Mouse (Mus musculus): ENCODE measurements around the gene Tle2. TPM values are rescaled to one million over a fixed set of nuclear protein-coding genes. Genes with fewer than 3 reads are reported as not detected.

The Tle2 gene
- polyA plus RNA-seq, 1 experiment from 2014 or later: 30.8 TPM

DNA sequence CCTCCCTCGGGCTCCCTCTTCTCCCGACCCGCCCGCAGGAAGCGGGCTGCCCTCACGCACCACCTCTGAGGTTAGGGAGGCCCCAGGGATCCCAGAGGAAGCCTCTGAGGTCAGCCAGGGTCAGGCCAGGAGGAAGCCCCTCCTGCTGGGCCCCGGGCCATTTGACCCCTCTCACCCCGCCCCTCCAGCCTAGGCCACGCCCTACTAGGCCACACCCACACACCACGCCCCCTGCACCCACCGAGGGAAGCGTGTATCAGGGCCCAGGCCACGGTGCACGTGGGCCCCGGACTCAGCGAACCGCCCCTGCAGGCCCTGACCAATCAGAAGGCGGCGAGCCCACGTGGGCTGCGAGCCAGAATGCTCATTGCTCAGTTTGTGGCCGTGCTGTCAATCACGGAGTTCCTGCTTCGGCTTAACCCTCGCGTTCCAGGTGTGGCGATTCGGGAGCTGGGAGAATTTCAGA lies 26.4 kb downstream of the Tle2 start, which contains the start of gene Tle6:
TSS of gene Tle6 (minus strand) at position 336 of the 466 bp plus-strand sequence.
- Histone ChIP-seq H3K4me1 (replicated peaks; ENCODE audit: insufficient read depth, low read length) (peaks cover 41% of the 10 kb centered on the region), H3K36me3 (ENCODE audit: insufficient read depth, low read length) (no peaks in the 10 kb centered on the region), H3K9ac (ENCODE audit: low read depth, low read length) (0 out of 2 replicates have a peak within 1 kb of the TSS, but pooled peaks have one; percentile 14), H3K9me3 (replicated peaks; ENCODE audit: low read length) (no peaks in the 10 kb centered on the region), H3K4me2 (ENCODE audit: low read length) (peak within 1 kb of the TSS; percentile 50), H3K27me3 (ENCODE audit: insufficient read depth, low read length) (no peaks in the 10 kb centered on the region), H3K27ac (peak within 1 kb of the TSS; percentile 36; the same call in 1 of the 2 replicates), H3K4me3 (replicated peaks; ENCODE audit: low read depth, low read length) (peak within 1 kb of the TSS; percentile 9; the same call in 1 of the 2 replicates)
- DNase-seq (ENCODE audit: low spot score) (peak; percentile 95), ATAC-seq (replicated peaks; ENCODE audit: low FRiP score, low read depth) (peak; percentile 85)
- no peak for TF ChIP-seq CTCF (IDR thresholded peaks at IDR 0.05; ENCODE audit: low read depth)
- 1% methylated on average over 28 of the region's 28 CpGs for WGBS

DNA sequence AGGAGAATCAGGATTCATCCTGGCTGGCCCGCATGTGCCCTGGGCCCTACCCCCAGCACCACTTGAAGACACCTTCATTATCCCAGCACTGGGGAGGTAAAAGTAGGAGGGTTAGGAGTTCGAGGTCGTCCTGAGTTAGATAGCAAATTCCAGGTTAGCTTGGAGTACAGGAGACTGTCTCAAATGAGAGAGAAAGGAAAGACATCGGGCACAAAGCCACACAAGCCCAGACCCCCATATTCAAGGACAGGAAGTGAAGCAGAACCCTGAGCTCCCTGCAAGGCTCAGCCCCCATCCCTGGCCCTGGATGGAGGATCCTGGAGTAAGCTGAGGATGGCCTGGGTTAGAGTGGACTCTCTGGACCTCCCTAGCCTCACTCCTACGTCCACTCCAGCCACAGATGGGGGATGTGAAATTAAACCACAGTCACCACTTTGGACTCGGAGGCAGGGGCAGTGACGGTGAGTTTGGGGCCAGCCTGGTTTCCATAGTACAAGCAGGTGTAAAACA lies 27.1 kb downstream of the Tle2 start:
- no peaks in the 10 kb centered on the region for H3K9me3 ChIP-seq (replicated peaks; ENCODE audit: low read length)
- no peak overlapping the region for H3K27ac ChIP-seq
- H3K4me3 ChIP-seq (replicated peaks; ENCODE audit: low read depth, low read length): peak overlapping the region; percentile 9; the same call in 1 of the 2 replicates
- peak overlapping the region; percentile 50 for H3K4me2 ChIP-seq (ENCODE audit: low read length)
- H3K27me3 ChIP-seq (ENCODE audit: insufficient read depth, low read length): no peaks in the 10 kb centered on the region
- 18% methylated on average over 7 of the region's 7 CpGs for WGBS
- ATAC-seq (replicated peaks; ENCODE audit: low FRiP score, low read depth) (no peak), DNase-seq (ENCODE audit: low spot score) (no peak)
- TF ChIP-seq CTCF (IDR thresholded peaks at IDR 0.05; ENCODE audit: low read depth): no peak
- peaks cover 35% of the 10 kb centered on the region for H3K4me1 ChIP-seq (replicated peaks; ENCODE audit: insufficient read depth, low read length)
- 0 out of 2 replicates have a peak overlapping the region, but pooled peaks have one; percentile 14 for H3K9ac ChIP-seq (ENCODE audit: low read depth, low read length)
- H3K36me3 ChIP-seq (ENCODE audit: insufficient read depth, low read length): no peaks in the 10 kb centered on the region

DNA sequence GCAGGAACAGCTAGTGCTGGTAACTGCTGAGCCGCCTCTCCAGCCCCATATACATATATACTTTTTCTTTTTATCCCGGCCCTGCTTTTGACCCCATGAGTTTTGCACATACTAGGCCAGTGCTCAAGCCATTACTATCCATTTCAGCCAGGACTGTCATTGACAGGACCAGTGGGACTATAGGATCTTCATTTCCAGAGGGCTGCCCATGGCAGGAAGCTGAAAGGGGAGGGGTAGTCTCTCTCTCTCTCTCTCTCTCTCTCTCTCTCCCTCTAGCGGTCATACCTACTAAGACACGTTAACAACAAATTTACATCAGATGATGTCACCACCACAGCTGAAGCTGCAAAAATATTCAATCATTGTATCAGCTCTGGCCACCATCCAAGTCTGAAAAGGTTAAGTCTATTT lies 28.4 kb downstream of the Tle2 start:
- no peak overlapping the region for H3K4me3 ChIP-seq (replicated peaks; ENCODE audit: low read depth, low read length)
- no peaks in the 10 kb centered on the region for H3K9me3 ChIP-seq (replicated peaks; ENCODE audit: low read length)
- ATAC-seq (replicated peaks; ENCODE audit: low FRiP score, low read depth) (no peak), DNase-seq (ENCODE audit: low spot score) (peak; percentile 95)
- 22% methylated on average over 4 of the region's 4 CpGs for WGBS
- no peaks in the 10 kb centered on the region for H3K27me3 ChIP-seq (ENCODE audit: insufficient read depth, low read length)
- H3K36me3 ChIP-seq (ENCODE audit: insufficient read depth, low read length): no peaks in the 10 kb centered on the region
- no peak overlapping the region for H3K27ac ChIP-seq
- peaks cover 22% of the 10 kb centered on the region for H3K4me1 ChIP-seq (replicated peaks; ENCODE audit: insufficient read depth, low read length)
- no peak overlapping the region for H3K4me2 ChIP-seq (ENCODE audit: low read length)
- TF ChIP-seq CTCF (IDR thresholded peaks at IDR 0.05; ENCODE audit: low read depth): peak; percentile 77
- H3K9ac ChIP-seq (ENCODE audit: low read depth, low read length): no peak overlapping the region

DNA sequence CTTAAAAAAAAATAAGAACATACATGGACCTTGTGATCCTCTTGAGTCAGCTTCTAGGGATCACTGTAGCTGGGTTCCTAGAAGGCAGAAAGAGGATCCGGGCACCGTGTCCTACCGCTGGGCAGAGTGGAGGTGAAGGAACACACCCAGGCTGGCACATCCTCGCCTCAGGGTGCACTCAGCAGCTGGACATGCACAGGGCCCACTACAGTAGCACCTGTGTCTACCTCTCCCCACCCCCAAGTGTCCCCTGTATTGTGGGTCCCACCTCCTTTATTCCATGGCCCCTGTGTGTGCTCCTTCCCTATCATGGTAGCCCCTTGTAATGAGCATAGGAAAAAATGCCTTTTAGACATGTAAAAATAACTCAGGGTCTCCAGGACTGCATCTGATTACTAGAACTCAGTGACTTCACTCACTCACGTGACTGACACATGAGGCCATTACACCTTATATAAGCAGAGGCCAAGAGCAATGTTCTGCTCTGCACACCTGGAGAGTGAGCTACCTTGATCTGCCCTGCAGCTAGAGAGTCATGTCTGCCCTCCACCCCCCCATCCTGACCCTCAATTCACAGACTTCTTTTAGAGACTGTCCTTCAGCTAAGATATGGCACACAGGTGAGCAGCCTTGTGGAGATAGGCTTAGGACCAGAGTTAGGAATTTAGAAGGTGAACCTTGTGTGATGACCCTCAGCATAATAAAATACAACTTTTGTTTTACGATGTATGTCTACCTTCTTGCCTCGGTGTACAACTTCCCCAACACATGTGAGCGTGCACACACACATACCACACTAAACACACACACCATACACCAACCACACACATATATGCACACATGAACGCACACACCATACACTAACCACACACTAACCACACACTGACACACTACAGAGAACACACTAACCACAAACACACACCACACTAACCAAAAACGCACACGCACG lies 29.9 kb downstream of the Tle2 start:
- no peaks in the 10 kb centered on the region for H3K27me3 ChIP-seq (ENCODE audit: insufficient read depth, low read length)

DNA sequence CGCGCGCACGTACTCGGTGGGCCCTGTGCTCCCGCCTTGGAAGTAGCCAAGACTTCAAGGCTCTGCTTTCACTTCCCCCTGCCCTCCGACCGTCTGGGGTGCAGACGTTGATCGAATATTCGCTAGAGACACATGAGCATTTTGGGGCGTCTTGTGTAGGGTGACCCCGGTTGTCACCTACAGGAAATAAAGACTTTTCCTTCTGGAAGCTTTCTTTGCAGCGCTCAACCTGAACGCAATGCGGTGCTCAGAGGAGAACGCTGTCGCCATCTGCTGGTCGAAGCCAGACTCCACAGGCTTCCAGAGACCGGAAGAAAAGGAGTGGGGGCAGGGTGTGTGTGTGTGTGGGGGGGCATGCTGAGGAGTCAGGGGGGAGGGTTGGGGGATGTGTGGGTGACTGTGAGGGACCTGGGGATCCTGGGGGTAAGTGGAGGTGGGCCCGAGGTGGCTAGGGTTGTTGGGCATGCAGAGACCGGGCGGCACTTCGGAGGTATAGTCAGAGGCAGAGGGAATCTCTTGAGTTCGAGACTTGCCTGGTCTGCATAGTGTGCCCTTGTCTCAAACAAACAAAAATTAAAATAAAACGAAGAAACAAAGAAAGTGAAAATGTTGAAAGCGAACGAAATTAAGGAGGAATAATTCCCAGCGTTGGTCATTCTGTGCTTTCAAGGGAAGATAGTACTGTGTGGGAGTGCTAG lies 30.8 kb downstream of the Tle2 start:
- H3K4me1 ChIP-seq (replicated peaks; ENCODE audit: insufficient read depth, low read length): peaks cover 16% of the 10 kb centered on the region
- peak overlapping the region; percentile 87 for H3K27ac ChIP-seq
- DNase-seq (ENCODE audit: low spot score): peak; percentile 95
- H3K27me3 ChIP-seq (ENCODE audit: insufficient read depth, low read length): no peaks in the 10 kb centered on the region
- H3K36me3 ChIP-seq (ENCODE audit: insufficient read depth, low read length): no peaks in the 10 kb centered on the region
- peak overlapping the region; percentile 26 for H3K4me3 ChIP-seq (replicated peaks; ENCODE audit: low read depth, low read length)
- H3K4me2 ChIP-seq (ENCODE audit: low read length): peak overlapping the region; percentile 67
- no peaks in the 10 kb centered on the region for H3K9me3 ChIP-seq (replicated peaks; ENCODE audit: low read length)
- peak; percentile 89 for TF ChIP-seq CTCF (IDR thresholded peaks at IDR 0.05; ENCODE audit: low read depth)
- H3K9ac ChIP-seq (ENCODE audit: low read depth, low read length): no peak overlapping the region
- WGBS: 17% methylated on average over 29 of the region's 29 CpGs
- ATAC-seq (replicated peaks; ENCODE audit: low FRiP score, low read depth): 0 out of 2 replicates have a peak, but pooled peaks have one; percentile 4

More for the DNA sequence above, 29.9 kb downstream of the Tle2 start:
- Histone ChIP-seq H3K4me3 (replicated peaks; ENCODE audit: low read depth, low read length) (no peak overlapping the region), H3K9me3 (replicated peaks; ENCODE audit: low read length) (no peaks in the 10 kb centered on the region), H3K27ac (no peak overlapping the region; the same call in 1 of the 2 replicates), H3K4me1 (replicated peaks; ENCODE audit: insufficient read depth, low read length) (peaks cover 16% of the 10 kb centered on the region), H3K9ac (ENCODE audit: low read depth, low read length) (no peak overlapping the region), H3K4me2 (ENCODE audit: low read length) (peak overlapping the region; percentile 67), H3K36me3 (ENCODE audit: insufficient read depth, low read length) (no peaks in the 10 kb centered on the region)
- TF ChIP-seq CTCF (IDR thresholded peaks at IDR 0.05; ENCODE audit: low read depth): no peak
- DNase-seq (ENCODE audit: low spot score): no peak
- ATAC-seq (replicated peaks; ENCODE audit: low FRiP score, low read depth): no peak
- WGBS: 69% methylated on average over 12 of the region's 12 CpGs

DNA sequence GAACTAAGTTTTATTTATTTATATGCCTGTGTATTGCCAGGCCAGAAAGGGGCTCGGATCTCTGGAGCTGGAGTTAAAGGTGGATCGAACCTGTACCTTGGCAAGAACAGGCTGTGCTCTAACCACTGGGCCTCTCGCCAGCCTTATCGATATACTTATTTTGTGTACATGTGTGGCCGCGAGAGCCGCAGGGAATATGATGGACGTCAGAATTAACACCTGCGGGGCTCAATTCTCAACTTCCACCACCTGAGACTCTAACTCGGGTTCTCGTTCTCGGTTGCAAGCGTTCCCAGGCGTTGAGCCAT lies 31.3 kb downstream of the Tle2 start:
- 2% methylated on average over 14 of the region's 14 CpGs for whole genome bisulfite sequencing
- Histone ChIP-seq H3K36me3 (ENCODE audit: insufficient read depth, low read length) (no peaks in the 10 kb centered on the region), H3K4me3 (replicated peaks; ENCODE audit: low read depth, low read length) (peak overlapping the region; percentile 26), H3K27me3 (ENCODE audit: insufficient read depth, low read length) (no peaks in the 10 kb centered on the region), H3K4me2 (ENCODE audit: low read length) (peak overlapping the region; percentile 67), H3K27ac (peak overlapping the region; percentile 87), H3K9me3 (replicated peaks; ENCODE audit: low read length) (no peaks in the 10 kb centered on the region), H3K9ac (ENCODE audit: low read depth, low read length) (0 out of 2 replicates have a peak overlapping the region, but pooled peaks have one; percentile 35), H3K4me1 (replicated peaks; ENCODE audit: insufficient read depth, low read length) (peaks cover 14% of the 10 kb centered on the region)
- ATAC-seq (replicated peaks; ENCODE audit: low FRiP score, low read depth) (no peak), DNase-seq (ENCODE audit: low spot score) (no peak)
- no peak for TF ChIP-seq CTCF (IDR thresholded peaks at IDR 0.05; ENCODE audit: low read depth)
